Mouse (Mus musculus) midbrain, embryonic 11.5 days (tissue): ENCODE data around the gene Dnah17. TPM values are rescaled to one million over a fixed set of nuclear protein-coding genes. Genes with fewer than 3 reads are reported as not detected.

ENCODE experiments used
- ATAC-seq: fragments of 200-750 bp; cut with Nextera tagmentation; 2 replicates; pipeline ENCODE4 v1.8.0; 2017; ENCODE audit warnings: moderate TSS enrichment, moderate library complexity; ENCODE audit not compliant: low FRiP score
- DNase-seq: peaks from one replicate; pipeline ENCODE4 v3.0.0; 2015; ENCODE audit warnings: low spot score; ENCODE audit errors: missing footprints
- H3K27ac ChIP-seq: fragments of 300-500 bp; sonication (generic); 2 replicates; pipeline ENCODE4 v1.5.1; 2014; ENCODE audit warnings: low read depth, low read length
- H3K27me3 ChIP-seq: fragments of 300-500 bp; sonication (generic); 2 replicates; pipeline ENCODE4 v1.6.1; 2014; ENCODE audit warnings: mild to moderate bottlenecking, low read length, moderate library complexity, mixed read lengths; ENCODE audit not compliant: control insufficient read depth, insufficient read depth
- H3K36me3 ChIP-seq: fragments of 300-500 bp; sonication (generic); 2 replicates; pipeline ENCODE4 v1.6.1; 2014; ENCODE audit warnings: mild to moderate bottlenecking, low read length, moderate library complexity, mixed read lengths; ENCODE audit not compliant: control insufficient read depth, insufficient read depth
- H3K4me1 ChIP-seq: fragments of 300-500 bp; sonication (generic); 2 replicates; pipeline ENCODE4 v1.6.1; 2014; ENCODE audit warnings: low read length; ENCODE audit not compliant: control insufficient read depth, insufficient read depth
- H3K4me2 ChIP-seq: fragments of 300-500 bp; sonication (generic); 2 replicates; pipeline ENCODE4 v1.6.1; 2014; ENCODE audit warnings: mild to moderate bottlenecking, moderate library complexity
- H3K4me3 ChIP-seq: fragments of 300-500 bp; sonication (generic); 2 replicates; pipeline ENCODE4 v1.5.1; 2014; ENCODE audit warnings: low read depth, low read length
- H3K9ac ChIP-seq: fragments of 300-500 bp; sonication (generic); 2 replicates; pipeline ENCODE4 v1.6.1; 2014; ENCODE audit warnings: low read length
- H3K9me3 ChIP-seq: fragments of 300-500 bp; sonication (generic); 2 replicates; pipeline ENCODE4 v1.6.1; 2016; ENCODE audit warnings: low read length; ENCODE audit not compliant: control insufficient read depth
- WGBS: fragments of 180-500 bp; shearing (Covaris S2); extraction: QIAGEN DNeasy Blood & Tissue Kit; methylation state at CpG from one replicate; pipeline ENCODE4 v1.1.7; 2014; 5-methylcytosine and 5-hydroxymethylcytosine counted together
- polyA plus RNA-seq: library from polyadenylated mRNA; unstranded; fragments of >200 nt; fragmentation: Nextera tagmentation; extraction: Ambion mirVana; gene quantifications from 2 replicates; pipeline ENCODE4 v1.2.1, GENCODE M21; 2014

Dnah17 gene
- polyA plus RNA-seq, 1 experiment from 2014 or later, result 0.11 TPM

DNA sequence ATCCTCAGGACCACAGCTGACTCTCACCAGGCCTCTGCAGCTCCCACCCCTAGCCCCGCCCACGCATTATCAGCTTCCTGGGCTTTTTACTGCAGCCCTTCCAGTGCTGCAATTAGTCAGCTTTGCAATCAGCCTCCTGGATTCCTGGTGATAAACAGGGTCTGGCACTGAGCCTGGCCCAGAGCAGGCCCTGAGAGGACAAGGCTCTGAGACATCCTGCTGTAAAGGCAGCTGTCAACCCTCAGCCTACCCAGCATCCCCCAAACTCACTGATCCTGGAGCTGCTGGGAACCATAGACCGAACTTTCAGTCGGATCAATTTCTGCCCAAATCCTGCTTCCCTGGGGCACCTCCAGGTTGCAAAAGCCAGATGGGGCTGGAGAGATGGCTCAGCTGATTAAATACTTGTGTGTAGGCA, 3.3 kb upstream of the Dnah17 start:
- Histone ChIP-seq H3K9ac (no peak overlapping the region; the same call in 1 of the 2 replicates), H3K27me3 (no peaks in the 10 kb centered on the region), H3K4me2 (no peak overlapping the region), H3K4me3 (no peak overlapping the region), H3K9me3 (no peaks in the 10 kb centered on the region), H3K36me3 (no peaks in the 10 kb centered on the region), H3K4me1 (0 out of 2 replicates have a peak, but pooled peaks cover 3% of the 10 kb centered on the region), H3K27ac (no peak overlapping the region)
- DNase-seq (peak; percentile 85), ATAC-seq (peak; percentile 38; the same call in 1 of the 2 replicates)
- 42% methylated on average over 4 of the region's 4 CpGs for WGBS

DNA sequence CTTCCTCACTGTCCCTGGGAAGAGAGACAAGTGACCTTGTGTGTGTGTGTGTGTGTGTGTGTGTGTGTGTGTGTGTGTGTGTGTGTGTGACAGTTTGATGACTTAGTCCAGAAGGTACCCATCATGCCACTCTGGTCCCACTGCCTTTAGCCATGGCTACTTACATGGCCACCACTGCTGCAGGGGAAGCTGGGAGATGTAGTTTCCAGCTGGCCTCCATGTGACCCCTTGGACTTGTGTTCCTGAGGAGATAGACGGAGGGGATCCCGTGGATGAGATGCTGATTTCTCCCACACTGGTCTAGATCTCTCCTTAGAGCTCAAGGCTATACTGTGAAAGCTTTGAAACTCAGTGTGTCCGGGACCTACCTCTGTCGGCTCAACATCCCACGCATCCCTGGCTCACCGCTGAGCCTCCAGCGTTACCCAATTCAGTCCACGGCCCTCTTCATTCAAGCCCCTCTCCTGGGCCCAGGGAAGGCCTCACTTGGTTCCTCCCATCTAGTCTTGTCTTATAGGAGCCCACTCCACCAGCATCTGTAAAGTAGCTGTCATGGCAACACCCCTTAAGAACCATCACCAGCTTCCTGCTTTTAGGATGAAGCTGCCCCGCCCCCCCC, 2.8 kb upstream of the Dnah17 start:
- Histone ChIP-seq H3K27ac (no peak overlapping the region), H3K4me1 (0 out of 2 replicates have a peak, but pooled peaks cover 3% of the 10 kb centered on the region), H3K36me3 (no peaks in the 10 kb centered on the region), H3K4me2 (no peak overlapping the region), H3K9ac (peak overlapping the region; percentile 24), H3K27me3 (no peaks in the 10 kb centered on the region), H3K4me3 (no peak overlapping the region), H3K9me3 (no peaks in the 10 kb centered on the region)
- ATAC-seq (peak; percentile 11; the same call in 1 of the 2 replicates), DNase-seq (peak; percentile 82)
- 63% methylated on average over 9 of the region's 9 CpGs for WGBS

DNA sequence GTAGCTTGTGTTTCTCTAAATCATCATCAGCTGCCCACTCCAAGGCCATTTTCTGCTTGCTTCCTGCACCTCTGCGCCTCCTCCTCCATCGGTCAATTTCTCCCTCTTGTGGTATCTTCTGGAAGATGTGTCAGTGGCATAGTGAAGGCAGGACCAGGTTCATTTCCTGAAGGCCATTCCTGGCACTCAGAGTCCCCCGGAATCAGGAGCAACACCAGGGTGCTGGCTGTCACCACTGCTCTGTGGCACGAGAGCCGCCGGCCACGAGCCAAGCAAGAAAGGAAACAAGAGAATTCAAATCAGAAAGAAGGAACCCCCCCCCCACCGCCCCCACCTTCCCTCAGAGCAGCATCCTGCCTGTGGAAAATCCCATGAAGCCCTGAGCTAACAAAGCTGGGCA, 1.7 kb upstream of the Dnah17 start:
- Histone ChIP-seq H3K9ac (no peak overlapping the region), H3K4me2 (no peak overlapping the region), H3K36me3 (no peaks in the 10 kb centered on the region), H3K4me1 (0 out of 2 replicates have a peak, but pooled peaks cover 3% of the 10 kb centered on the region), H3K4me3 (no peak overlapping the region), H3K27ac (no peak overlapping the region), H3K9me3 (no peaks in the 10 kb centered on the region), H3K27me3 (no peaks in the 10 kb centered on the region)
- WGBS, result 87% methylated on average over 8 of the region's 8 CpGs
- ATAC-seq (no peak), DNase-seq (no peak)

DNA sequence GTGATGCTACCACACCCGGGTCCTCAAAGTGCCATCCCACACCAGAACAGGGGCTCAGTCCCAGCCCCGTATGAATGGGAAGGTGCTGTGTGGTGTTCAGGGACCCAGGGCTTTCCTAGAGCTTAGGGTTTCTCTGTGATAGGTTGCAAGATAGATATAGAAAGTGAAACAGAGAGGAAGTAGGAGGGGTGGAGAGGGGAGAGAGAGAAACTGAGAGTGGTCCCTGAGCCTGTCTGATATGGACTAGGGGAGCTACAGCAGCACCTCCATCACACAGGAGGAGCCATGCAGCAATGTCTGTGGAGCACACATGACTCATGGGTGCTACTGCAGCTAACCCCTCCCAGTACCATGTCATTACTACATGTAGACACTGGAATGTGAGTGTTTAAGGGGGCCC, 622 bp downstream of the Dnah17 start:
- Histone ChIP-seq H3K27me3 (no peaks in the 10 kb centered on the region), H3K9ac (no peak overlapping the region), H3K9me3 (no peaks in the 10 kb centered on the region), H3K36me3 (no peaks in the 10 kb centered on the region), H3K4me2 (no peak overlapping the region), H3K27ac (no peak overlapping the region), H3K4me3 (no peak overlapping the region), H3K4me1 (0 out of 2 replicates have a peak, but pooled peaks cover 3% of the 10 kb centered on the region)
- DNase-seq (no peak), ATAC-seq (no peak)
- 74% methylated on average over 2 of the region's 2 CpGs for WGBS

DNA sequence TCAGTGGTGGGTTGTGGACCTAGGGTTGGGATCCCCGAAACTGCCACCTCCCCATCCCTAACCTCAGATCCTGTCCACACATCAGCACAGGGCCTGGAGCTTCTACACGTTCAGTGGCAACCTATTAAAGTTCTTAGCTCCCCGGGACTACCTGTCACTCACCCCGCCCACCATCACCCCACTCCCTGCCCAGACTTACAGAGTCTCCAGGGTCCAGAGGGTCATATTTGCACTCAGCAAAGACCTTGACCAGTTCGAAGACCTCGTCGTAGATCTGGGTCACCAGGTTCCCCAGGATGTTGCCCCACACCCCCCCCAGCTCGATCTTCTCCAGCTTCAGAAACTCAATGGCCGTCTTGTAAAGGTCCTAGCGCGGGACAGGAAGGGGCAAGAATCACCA, 8.8 kb downstream of the Dnah17 start:
- no peaks in the 10 kb centered on the region for H3K36me3 ChIP-seq
- DNase-seq (no peak), ATAC-seq (no peak)
- no peaks in the 10 kb centered on the region for H3K27me3 ChIP-seq
- H3K9me3 ChIP-seq, result no peaks in the 10 kb centered on the region
- no peak overlapping the region for H3K4me2 ChIP-seq
- no peaks in the 10 kb centered on the region for H3K4me1 ChIP-seq
- no peak overlapping the region for H3K27ac ChIP-seq
- no peak overlapping the region for H3K4me3 ChIP-seq
- 89% methylated on average over 11 of the region's 11 CpGs for WGBS
- H3K9ac ChIP-seq, result no peak overlapping the region

DNA sequence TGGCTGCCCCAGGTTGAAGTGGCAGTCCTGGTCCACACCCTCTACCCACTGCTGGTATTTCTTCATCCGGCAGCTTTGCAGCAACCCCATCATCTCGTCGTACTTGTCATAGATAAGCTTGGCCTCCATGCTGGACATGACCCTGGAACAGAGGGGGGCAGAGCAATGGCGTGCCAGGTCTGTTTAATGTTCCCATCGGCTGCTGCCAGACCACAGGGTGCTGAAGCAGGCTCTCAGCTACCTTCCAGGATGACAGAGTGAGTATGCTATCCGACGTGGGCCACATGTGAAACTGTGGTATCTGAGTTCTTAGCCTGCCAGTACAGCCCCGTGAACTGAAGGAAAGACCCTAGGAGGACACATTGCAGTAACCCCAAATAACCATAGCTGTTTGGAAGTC, 11.7 kb downstream of the Dnah17 start:
- H3K4me2 ChIP-seq, result no peak overlapping the region
- WGBS, result 89% methylated on average over 8 of the region's 8 CpGs
- ATAC-seq (no peak), DNase-seq (peak; percentile 67)
- H3K4me3 ChIP-seq, result no peak overlapping the region
- H3K36me3 ChIP-seq, result no peaks in the 10 kb centered on the region
- H3K9ac ChIP-seq, result no peak overlapping the region
- no peaks in the 10 kb centered on the region for H3K27me3 ChIP-seq
- no peak overlapping the region for H3K27ac ChIP-seq
- no peaks in the 10 kb centered on the region for H3K9me3 ChIP-seq
- no peaks in the 10 kb centered on the region for H3K4me1 ChIP-seq

DNA sequence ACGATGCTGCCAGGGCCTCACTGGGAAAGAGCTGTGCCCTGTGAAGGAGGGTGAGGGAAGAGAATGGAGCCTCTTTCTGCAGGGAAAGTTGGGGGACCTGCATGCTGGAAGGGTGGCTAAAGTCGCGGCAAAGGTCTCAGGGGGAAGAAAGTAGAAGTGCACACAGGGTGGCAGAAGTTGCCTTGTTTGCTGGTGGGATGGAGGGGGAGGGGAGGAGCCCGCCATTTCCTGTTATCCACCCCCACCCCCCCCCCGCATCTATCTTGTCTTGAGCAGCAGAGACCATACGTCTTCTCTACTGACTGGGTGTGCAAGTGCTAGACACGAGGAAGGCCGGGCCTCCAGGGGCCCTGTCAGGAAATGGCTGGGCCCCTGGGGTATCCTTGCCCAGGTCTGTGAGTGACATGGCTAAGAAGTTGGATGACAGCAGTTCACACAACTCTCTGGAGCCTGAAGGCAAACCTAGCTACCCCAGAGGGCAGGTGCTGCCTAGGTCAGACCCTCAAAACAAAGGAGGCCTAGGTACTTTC, 15.8 kb downstream of the Dnah17 start:
- ATAC-seq (no peak), DNase-seq (peak; percentile 41)
- Histone ChIP-seq H3K9ac (no peak overlapping the region), H3K36me3 (no peaks in the 10 kb centered on the region), H3K27ac (no peak overlapping the region), H3K4me2 (no peak overlapping the region), H3K4me1 (no peaks in the 10 kb centered on the region), H3K9me3 (no peaks in the 10 kb centered on the region), H3K4me3 (no peak overlapping the region), H3K27me3 (no peaks in the 10 kb centered on the region)
- 77% methylated on average over 8 of the region's 8 CpGs for WGBS

DNA sequence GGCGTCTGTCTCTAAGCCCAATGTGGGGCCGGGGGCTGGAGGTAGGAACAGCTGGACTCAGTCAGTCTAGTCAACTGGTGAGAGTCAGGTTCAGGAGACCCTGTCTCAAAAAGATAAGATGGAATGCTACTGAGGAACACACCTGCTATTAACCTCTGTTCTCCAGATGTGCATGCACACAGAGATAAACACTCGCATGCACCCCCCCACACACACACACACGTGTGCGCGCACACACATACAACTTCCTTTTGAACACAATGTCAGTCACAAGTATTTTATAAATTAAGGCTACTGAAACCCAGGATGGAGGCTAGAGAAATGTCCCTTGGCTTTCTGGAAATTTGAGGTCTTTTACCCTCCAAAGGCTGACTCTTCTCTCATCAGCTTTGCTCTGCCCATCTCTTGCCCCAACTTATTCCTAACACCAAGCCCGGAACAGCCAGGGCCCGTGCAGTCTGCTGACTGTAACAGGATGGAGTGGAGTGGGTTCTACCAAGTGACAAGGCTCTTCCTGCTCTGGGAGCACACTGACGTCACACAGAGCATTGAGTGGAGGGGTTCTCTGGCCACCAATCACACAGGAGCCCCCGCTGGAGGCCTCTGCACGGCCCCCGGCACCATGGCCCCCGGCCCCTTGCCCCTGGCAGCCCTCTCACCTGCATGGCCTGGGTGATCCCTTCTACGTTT, 16.8 kb downstream of the Dnah17 start:
- ATAC-seq (no peak), DNase-seq (peak; percentile 19)
- Histone ChIP-seq H3K4me3 (no peak overlapping the region), H3K36me3 (no peaks in the 10 kb centered on the region), H3K9ac (no peak overlapping the region), H3K4me1 (no peaks in the 10 kb centered on the region), H3K27ac (no peak overlapping the region), H3K9me3 (no peaks in the 10 kb centered on the region), H3K27me3 (no peaks in the 10 kb centered on the region), H3K4me2 (no peak overlapping the region)
- 81% methylated on average over 14 of the region's 14 CpGs for WGBS

DNA sequence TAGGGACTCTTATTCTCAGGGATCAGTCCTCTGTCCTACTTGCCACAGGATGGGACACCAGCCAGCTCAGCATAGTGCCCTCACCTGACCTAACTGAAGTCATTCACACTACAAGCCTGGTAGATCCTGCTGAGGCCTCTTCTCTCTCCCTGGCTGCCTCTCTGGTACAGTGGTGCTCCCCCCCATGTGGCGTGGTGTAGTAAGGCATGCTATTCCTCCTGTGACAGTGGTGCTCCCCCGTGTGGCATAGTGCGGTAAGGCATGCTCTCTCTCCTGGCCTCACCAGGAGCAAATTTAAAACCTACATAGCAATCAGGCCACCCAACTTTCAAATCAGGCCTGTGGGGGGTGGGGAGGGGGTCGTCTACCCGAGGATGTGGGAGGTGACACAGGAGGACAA, 26.4 kb downstream of the Dnah17 start:
- Histone ChIP-seq H3K4me2 (no peak overlapping the region), H3K9ac (no peak overlapping the region), H3K9me3 (no peaks in the 10 kb centered on the region), H3K4me1 (no peaks in the 10 kb centered on the region), H3K27me3 (no peaks in the 10 kb centered on the region), H3K36me3 (no peaks in the 10 kb centered on the region), H3K27ac (no peak overlapping the region), H3K4me3 (no peak overlapping the region)
- WGBS, result 6% methylated on average over 5 of the region's 5 CpGs
- DNase-seq, result peak; percentile 98
- peak; percentile 58; the same call in 1 of the 2 replicates for ATAC-seq
